Mouse (Mus musculus): Measurements from ENCODE around the gene Gm5478.

GRCm38 (mm10) chr15:101627884-101628283, 19.3 kb downstream of the Gm5478 start, which contains the start of gene Gm5414:
- TF ChIP-seq EP300 (IDR thresholded peaks at IDR 0.05; ENCODE audit: low read length): no peak
- no peak for TF ChIP-seq ZNF384 (IDR thresholded peaks at IDR 0.05; ENCODE audit: low read depth, low read length)
- no peak for TF ChIP-seq NELFE (IDR thresholded peaks at IDR 0.05; ENCODE audit: low read depth, low read length)
- no peak for TF ChIP-seq HCFC1 (IDR thresholded peaks at IDR 0.05; ENCODE audit: low read depth, low read length)
- no peak for TF ChIP-seq CTCF (conservative IDR thresholded peaks at IDR 0.05 in 1 of 2, IDR thresholded peaks at IDR 0.05 in 1 of 2; ENCODE audit: low read depth in 2 of 2, low read length in 2 of 2)
- no peak for TF ChIP-seq JUND (conservative IDR thresholded peaks at IDR 0.05; ENCODE audit: low read depth, low read length)
- no peak for TF ChIP-seq POLR2A (IDR thresholded peaks at IDR 0.05; ENCODE audit: low read depth, low read length)
- TF ChIP-seq MAFK (IDR thresholded peaks at IDR 0.05; ENCODE audit: insufficient replicate concordance, low read length): no peak
- no peak for TF ChIP-seq SIN3A (IDR thresholded peaks at IDR 0.05; ENCODE audit: low read length)
- TF ChIP-seq BHLHE40 (IDR thresholded peaks at IDR 0.05; ENCODE audit: low read depth, low read length): no peak
